Mouse (Mus musculus): ENCODE results near the gene Slc34a3.

Gene Slc34a3

DNA sequence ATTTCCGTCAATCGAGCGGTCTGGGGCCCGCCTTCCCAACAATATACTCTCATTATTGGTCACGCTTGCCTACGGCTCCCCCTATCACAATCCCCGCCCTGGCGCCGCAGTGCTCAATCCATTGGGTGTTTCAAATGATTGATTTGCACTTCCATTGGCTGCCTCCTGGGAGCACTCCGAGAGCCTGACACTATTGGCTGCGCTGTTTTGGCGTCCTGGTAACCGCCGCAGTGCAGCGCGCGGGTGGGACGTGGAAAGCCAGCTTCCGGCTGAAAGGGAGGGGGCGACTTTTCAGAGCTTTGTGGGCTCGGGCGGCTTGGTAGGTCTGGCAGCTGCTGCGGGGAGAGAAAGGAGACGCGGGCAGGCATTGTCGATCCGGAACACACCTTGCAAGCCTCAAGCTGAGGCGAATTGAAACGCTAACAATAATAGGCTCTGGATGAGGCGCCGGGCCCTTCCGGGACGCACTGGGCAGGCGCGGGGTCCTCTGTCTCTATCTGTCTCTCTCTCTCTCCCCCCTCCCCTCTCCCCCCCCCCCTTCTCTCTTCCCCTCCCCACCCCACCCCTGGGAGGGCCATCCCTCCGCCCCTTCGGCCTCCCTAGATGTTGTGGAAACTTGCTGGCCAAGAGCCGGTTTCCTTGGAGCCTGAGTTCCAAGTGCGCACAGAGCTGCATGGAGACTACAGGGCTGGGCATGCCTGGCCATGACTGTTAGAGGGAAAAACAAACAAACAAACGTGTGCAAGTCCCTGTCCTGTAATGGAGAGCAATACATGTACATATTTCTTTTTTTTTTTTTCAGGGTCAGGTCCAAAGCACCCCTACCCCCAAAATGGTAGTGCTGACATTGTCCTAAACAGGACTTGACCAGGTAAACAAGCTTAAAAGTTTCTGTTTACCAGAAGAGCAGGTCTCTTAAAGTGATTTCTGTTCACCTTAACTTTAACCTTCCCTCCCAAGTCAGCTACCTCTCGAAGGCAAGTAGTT lies 9.1 kb downstream of the Slc34a3 start:
- DNase-seq: peak; percentile 98

DNA sequence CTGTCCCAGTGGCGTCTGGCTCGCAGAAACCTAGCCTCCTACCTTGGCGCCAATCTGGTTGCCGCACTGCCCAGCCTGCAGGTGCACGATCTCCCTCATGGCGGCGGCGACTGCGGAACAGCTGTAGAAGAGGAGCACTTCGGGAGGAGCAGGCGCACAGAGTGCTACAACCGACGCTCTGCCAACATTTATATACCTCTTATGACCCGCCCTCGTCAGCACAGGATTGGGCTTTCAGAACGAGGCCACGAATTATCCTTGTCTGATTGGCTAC lies 9.7 kb downstream of the Slc34a3 start, which contains the start of gene Tubb4b:
TSS of gene Tubb4b (minus strand) at position 211 of the 274 bp plus-strand sequence.
- DNase-seq: no peak

DNA sequence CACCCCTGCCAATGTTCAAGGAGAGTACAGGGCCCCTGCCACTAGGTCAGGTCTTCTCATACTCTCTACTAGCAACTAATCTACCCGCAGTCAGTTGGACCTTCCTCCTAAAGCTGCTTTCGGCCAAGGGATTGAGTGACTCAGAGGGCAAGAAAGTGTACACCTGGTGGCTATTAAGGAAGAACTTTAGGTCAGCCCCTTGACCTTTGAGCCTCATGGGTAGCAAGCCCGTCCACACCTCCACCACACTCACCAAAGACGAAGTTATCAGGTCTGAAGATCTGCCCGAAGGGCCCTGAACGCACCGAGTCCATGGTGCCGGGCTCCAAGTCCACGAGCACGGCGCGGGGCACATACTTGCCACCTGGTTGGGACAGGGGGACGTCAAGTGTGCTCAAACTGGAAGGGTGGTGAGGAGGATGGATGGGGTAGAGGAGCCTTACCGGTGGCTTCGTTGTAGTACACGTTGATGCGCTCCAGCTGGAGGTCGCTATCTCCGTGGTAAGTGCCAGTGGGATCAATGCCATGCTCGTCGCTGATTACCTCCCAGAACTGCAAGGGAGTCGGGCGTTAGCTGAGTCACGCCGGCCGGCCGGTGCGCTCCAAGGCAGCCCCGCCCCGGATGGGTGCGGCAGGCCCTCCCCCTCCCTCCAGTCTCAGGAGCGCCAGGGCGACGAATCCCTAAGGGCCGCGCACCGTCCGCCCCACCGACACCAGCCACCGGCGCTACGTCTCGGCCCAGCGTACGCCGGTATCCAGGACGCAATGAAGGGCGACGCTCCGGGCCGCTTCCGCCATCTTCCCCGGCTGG lies 10.3 kb downstream of the Slc34a3 start:
- peak; percentile 87 for DNase-seq

DNA sequence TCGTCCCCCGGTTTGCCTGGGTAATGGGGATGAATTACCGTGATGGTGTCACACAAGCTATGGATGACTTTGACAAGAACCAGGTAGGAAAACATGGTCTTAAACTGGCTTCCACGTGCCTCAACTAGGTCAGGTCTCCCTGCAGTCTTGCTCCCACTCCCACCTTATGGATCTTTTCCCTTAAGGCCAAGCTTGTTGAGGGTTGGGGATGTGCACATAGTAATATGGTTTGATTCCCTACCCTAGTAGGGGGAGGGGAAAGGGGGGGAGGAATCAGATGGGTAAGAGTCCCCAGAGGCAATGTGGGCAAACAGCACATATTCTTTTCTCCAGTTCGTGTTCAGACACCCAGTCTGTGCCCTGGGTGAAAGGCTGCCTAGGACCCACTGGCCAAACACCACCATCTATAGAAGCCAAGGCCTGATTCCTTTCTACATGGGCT lies 12.8 kb downstream of the Slc34a3 start:
- DNase-seq: no peak

DNA sequence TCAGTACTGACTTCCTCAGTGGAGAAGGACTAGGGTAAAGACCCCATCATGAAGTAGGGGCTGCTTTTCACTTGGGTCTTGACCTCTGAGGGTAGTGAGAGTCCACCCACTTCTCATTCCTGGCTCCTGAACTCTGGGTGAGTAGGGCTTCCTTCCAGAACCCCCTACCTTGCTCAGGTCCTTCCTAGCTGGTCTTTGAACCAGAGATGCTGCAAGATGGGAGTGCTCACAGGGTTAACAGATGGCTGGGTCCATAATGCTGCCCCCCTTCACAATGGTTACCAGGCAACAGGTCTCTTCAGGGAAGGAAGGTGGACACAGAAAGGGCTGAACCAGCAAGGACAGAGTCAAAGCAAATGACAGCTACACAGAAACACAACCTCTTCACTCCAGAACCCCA lies 15.7 kb downstream of the Slc34a3 start, which contains the start of gene Fam166a:
TSS of gene Fam166a (plus strand) at position 301 of the 400 bp plus-strand sequence.
- DNase-seq: no peak

DNA sequence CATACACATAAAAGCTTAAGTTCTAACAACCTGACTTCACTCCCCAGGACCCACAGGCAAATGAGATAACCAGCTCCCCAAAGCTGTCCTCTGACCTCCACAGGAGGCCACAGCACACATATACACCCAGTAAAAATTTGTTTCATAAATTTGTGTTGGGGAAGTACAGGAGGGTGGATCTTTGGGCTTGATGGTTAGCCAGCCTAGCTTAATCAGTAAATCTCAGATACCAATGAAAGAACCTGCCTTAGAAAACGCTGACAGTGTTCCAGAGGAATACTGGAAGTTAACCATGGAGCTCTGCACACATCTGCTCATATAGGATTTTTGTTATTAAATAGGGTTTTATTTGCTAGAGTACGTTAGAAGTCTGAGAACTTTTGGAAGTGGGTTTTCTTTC lies 16.5 kb downstream of the Slc34a3 start:
- DNase-seq: no peak

DNA sequence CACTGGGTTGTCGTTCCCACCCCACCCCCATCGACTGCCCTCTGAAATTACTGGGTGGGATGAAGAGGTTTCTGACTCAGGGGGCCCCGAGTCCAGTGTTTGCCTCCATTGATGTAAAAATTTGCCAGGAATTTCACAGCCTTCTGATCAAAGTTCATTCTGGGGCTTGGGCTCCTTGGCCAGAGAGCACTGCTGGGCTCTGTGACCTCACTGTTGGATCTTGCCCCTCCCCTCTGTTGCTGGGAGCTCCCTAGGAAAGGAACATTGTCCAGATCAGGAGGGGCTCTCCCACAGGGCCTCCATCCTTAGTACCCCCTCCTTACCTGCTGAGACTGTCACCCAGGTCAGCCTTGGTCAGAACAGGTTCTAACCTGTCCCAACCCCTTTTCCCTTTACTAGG lies 19.7 kb downstream of the Slc34a3 start, which contains the start of gene Stpg3:
TSS of gene Stpg3 (minus strand) at position 194 of the 400 bp plus-strand sequence.
- no peak for DNase-seq

DNA sequence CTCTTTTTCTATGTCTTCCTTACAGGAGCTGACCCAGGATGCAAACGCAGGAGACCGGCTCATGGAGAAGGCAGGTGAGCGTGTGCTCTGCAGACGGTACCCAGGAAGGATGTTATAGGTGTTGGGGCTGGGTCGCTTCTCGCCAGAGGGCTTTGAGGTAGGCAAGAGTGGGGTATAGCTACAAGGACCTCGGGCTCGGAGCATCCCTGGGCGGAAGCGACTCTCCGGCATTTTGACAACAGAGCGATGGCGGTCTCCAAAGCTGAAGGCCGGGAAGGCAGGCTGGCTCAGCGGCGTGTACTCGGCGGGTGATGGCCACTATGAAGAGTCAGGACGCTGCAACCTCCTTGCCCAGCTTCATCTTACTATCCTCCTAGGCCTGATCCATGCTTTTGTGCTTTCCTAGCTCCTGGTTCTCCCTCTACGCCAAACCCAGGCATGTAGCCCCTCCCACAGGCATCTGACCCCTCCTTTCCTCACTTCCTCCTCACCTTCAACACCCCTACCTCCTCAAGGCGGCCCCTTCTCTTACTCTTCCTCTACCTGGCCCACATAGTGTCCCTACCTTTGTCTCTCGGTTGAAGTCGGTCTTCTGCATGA lies 20.8 kb downstream of the Slc34a3 start:
- no peak for DNase-seq

DNA sequence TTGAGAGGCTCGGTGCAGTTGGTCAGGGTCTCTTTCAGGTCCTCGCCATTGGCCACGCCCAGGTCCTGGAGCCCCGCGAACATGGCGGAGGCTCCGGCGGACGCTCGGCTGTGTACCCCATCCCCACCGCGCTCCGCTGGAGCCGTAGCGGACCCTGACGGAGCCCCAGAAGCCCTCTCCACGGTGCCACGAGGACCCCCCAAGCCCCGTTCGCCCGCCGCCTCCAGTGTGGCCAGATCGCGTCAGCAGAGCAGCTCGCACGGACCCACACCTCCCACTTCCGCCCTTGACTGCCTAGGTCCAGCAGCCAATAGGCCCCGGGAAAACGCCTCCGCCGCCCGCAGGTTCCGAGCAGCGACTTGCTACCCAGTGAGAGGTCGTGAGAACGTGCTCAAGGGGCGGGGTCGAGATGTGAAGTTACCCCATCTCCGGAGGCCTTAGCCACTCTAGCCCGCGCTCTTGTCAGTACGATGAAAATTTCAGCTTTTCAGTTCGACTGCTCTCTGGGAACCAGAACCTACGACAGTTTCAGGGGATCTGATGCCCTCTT lies 23.0 kb downstream of the Slc34a3 start, which contains the start of gene Nelfb:
TSS of gene Nelfb (minus strand) at position 369 of the 550 bp plus-strand sequence.
- DNase-seq: peak; percentile 93

DNA sequence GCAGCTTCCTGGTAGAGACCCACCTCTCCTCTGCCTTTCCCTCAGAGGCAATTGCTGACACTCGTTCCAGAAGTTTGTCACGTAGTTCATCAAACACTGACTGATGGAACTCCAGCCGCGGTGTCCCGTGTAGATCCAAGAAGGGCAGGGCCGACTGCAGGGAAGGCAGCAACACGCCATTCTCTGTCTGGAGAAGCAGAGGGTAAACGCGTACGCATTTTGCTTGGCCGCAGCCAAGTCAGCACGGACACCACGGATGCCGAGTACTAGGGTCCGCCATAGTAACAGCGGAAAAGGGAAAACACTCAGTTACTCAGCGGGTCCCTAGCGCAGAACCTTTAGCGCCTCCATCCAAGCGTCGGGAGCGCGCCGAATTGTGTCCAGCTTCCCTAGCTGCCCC lies 23.5 kb downstream of the Slc34a3 start:
- DNase-seq: no peak

DNA sequence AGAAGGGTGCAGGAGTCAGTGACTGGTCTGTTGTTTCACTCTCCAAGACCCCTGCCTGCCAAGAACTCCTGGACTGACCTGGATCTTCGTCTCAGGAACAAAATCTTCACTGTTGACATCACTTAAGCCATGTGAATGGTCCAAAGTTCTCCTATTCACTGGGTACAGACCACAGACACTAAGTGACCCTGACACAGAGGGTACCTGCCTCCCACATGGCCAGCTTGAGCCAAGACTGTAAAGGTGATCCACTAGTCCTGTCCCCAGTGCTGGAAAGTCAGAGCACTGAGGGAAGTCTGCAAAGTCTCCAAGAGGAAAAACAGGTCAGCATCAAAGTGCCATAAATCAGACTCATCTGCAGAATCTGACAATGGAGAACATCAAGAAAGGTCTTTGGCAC lies 26.6 kb downstream of the Slc34a3 start:
- DNase-seq: no peak

DNA sequence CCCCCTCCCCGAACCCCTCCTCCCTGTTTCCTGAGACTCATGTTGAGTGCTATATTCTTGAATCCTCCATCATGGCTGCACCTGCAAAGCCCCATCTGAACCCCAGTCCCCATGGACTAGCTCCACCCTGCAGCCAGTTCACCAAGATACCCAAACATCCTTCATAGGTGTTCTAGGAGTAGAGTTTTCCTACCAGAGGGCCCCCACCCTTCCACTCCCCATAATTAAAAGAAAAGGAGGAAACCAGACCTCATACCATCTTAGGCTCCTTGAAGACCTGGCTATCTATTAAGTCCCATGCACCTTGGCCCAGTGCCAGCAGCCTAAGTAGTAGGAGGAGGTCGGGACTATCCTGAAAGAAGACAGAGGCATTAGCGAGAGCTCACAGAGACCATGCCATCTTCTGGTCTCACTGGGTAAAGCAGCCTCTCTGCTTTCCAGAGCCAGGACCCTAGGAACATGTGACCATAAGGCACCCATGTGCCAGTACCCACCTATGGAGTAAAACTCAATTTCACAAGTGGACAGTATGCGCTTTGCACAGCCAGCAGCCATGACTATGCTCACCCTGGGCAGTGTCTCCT lies 30.4 kb downstream of the Slc34a3 start:
- no peak for DNase-seq

DNA sequence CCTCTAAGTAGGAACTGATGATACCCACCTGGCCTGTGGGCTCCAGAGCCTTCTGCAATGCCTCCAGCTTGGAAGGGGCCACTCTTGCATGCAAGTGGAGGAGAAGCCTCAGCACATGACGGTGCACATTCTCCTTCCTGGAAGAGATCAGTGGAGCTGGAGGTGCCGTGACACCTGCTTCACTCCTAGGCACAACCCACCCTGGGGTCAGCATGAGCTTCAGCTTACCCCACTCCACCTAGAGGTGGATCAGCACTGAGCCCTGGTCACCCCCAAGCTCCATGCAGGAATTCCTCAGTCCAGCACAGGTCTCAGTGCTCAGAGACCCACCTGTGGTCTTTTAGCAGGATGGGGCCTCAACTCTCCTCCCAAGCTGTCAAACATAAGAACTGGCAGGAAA lies 33.5 kb downstream of the Slc34a3 start:
- DNase-seq: no peak

DNA sequence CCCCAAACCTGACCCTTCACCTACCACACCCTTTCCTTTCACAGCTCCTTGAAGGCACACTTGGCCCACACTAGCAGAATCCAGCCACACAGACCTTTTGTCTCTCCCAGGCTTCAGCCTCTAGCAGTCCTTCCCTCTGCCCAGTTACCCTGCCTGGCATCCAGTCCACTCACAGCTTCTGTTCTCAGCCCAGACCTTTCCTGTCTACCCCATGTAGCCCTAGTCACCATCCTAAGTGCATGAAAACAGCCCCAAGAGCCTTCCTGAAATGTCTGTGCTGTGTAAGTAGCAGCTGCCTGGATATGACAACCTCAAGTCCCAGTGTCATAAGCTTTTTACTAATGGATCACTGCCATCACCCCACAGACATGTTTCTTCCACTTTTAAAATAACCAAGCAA lies 36.2 kb downstream of the Slc34a3 start:
- DNase-seq: no peak

DNA sequence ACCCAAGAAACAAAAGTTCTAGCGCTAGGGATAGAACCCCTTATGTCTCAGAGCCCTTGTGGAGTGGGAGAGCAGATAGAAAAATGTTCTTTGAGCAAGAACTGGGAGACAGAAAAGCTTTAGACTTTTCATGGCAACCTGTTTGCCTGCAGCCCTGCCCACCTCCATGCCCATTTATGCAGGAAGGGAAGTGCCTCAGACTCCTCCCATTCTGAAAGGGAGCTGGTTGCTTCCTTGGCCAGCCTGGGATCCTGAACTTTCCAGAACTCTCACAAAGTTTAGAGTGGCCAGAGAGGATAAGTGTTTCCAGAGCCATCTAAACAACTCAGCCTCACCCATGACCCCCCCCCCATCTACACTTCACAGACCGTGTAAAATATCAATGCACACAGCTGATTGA lies 37.0 kb downstream of the Slc34a3 start:
- DNase-seq: no peak

DNA sequence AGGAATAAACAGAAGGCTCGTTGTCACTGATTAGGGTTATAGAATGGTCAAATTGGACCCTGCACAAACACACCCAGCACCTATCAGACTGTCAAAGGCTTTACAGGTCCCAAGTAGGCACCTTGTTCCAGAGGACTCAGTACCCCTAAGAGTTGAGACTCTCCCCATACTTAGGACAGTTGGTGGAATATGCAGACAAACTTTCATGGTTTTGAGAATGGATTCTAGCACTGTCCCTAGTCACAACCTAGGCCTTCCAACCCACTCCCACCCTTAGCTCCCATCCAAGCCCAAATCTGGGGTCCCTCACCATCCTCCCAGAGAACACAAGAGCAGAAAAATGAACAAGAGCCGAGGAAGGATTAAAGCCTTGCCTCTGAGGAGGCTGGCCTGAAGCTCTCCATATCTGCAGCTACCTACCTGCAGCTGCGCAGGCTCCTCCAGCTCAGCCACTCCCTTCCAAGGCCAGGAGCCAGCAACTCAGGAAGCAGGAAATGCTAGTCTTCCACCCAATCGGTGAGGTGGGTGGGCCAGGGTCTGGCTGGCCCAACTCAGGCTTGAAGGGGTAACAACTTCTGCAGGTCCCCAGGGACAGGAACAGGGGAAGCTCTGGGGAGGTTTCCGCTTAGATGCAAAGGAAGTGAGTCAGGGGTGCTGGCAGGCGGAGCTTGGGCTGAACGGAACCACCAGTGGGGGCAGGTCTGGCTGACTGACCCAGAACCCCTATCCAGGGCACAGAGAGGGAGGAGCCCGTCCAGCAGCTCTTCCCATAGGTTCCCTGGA lies 37.8 kb downstream of the Slc34a3 start, which contains the start of gene Tor4a:
TSS of gene Tor4a (minus strand) at position 715 of the 783 bp plus-strand sequence.
- DNase-seq: peak; percentile 81

DNA sequence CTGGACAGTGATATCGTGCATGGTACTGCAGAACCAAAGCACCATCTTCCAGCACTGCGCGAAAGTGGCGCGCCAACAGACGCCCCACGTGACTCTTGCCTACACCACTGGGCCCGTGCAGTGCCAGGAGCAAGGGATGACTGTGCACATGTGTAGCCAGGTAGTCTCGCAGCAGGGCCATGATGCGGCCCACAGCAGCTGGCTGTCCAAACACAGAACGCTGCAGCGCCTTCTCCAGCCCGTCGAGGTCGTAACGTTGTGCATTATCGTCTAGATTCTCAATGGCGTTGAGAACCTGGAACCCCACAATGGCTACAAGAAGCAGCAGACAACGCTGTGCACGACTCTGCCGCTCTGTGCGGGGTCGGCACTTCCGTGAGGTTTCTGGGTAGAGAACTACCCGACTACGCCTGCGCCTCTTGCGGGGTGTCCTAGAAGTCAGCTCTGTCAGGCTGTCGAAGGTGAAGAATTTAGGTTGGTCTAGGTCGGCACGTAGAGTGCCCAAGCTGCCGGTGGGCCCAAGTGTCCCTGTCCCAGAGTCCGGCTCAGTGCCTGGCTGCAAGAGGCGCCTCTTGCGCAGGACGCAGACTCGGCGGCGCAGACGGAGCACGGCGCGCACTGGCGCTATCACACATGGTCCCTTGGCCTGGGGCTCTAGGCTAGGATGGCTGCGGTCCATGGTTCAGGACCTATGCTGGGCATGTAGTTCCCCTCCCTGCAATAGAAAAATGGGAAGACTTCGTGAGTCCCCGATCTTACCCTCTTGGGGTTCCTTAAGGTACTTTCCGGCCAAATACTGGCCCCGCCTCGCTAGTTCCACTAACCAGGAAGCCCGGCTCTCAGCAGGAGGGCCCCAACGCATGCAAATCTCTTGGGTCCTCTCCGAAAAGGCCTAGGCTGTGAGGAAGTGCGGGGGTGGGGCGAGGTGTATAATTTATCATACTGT lies 38.7 kb downstream of the Slc34a3 start:
- DNase-seq: peak; percentile 75

DNA sequence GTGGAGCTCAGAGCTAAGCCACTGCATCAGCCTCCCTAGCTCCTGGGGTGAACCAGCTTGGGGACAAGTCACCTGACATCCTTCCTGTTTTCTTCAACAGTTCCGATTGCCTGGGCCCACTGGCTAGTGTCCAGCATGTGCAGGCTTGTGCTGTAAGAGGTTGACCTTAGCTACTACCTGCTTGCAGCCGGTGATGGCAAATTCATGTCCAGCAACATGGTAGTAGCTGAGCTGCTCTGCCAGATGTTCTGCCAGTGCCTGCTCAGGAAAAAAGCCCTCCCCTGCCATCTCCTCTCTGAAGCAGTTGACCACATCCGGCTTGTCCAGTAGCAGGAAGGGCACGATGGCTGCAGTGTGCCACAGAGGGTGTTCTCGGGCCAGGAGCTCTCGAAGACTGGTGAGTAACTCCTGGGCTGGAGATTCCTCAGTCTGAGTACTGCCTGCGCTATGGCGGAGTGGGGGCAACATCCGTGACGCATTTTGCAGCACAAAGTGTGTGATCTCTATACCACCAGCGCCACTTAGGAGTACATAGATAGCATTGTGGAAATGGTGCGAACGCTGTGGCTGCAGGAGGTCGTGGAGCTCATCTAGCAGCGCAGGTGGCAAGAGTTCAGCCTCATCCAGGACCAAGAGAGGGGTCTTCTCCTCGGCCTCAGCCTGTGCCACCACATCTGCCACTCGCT lies 39.5 kb downstream of the Slc34a3 start:
- peak; percentile 48 for DNase-seq

DNA sequence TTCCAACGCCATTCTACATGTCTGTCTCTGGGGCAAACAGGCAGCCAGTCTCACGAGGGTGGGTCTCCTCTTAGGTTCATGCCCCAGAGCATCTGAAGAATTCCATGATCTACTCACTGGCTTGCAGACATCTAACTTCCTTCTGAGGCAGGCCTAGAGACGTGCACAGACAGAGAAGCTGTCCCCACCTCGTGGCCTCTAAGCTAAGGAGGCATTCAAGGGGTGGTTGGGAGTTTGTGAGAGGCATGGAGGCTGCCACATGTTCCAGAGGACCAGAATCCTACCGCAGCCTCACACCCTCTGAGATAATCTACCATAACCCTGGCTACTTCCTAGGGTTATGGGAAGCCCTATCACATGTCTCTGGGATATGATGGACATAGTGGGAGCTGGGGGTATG lies 40.2 kb downstream of the Slc34a3 start:
- DNase-seq: no peak

DNA sequence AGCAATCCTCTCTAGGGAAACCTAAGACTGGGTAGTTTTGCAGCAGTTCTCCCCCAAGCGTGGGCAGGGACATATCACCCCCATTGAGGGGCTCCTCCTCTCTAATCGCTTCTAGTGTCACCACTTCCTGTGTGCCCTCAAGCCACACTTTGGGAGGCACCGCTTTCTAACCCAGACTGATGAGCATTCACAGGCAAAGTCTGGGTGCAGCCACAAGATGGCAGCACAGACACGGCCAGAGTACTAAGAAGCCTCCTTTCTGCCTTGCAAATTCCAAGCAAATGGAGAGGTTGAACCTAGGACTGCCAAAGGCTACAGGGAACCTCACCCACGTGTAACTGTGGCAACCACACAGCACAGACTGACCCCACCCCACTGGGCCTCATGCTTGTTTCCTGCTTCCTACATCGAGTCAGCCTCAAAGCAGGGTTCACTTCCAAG lies 40.8 kb downstream of the Slc34a3 start:
- DNase-seq: peak; percentile 86

Measured in thymus, postnatal 14 days (tissue).